Mouse (Mus musculus): ENCODE results near the gene Manea.
"Not testable (repeated sequence)": the region's sequence is repeated elsewhere in the genome, so short reads cannot be mapped to it uniquely, and the experiment has no call there.

The Manea gene

GRCm38 (mm10) chr4:26346443-26347106 lies at the start of gene Manea:
Manea (minus strand) TSS chr4:26346891.
- peak; percentile 93 for DNase-seq (ENCODE audit: low spot score)

GRCm38 (mm10) chr4:26354616-26355015 lies 7.9 kb upstream of the Manea start:
- DNase-seq (ENCODE audit: low spot score), result no peak

- DNase-seq (ENCODE audit: low spot score), result no peak
These were observed 7.0 kb upstream of the Manea start for GRCm38 (mm10) chr4:26353643-26354231.

GRCm38 (mm10) chr4:26347239-26347638 lies 548 bp upstream of the Manea start:
- no peak for DNase-seq (ENCODE audit: low spot score)

- DNase-seq (ENCODE audit: low spot score), result no peak
These were observed 799 bp downstream of the Manea start for GRCm38 (mm10) chr4:26345741-26346442.

- no peak for DNase-seq (ENCODE audit: low spot score)
These were observed 1.6 kb downstream of the Manea start for GRCm38 (mm10) chr4:26345080-26345479.

GRCm38 (mm10) chr4:26342346-26342745 lies 4.3 kb downstream of the Manea start:
- no peak for DNase-seq (ENCODE audit: low spot score)

GRCm38 (mm10) chr4:26338604-26339003 lies 8.1 kb downstream of the Manea start:
- DNase-seq (ENCODE audit: low spot score), result no peak

GRCm38 (mm10) chr4:26336563-26336962 lies 10.1 kb downstream of the Manea start:
- no peak for DNase-seq (ENCODE audit: low spot score)

- DNase-seq (ENCODE audit: low spot score), result not testable (repeated sequence)
These were observed 42.0 kb downstream of the Manea start for GRCm38 (mm10) chr4:26304731-26305130.

- DNase-seq (ENCODE audit: low spot score), result no peak
These were observed 69.5 kb downstream of the Manea start for GRCm38 (mm10) chr4:26277112-26277716.

GRCm38 (mm10) chr4:26276264-26276663 lies 70.4 kb downstream of the Manea start:
- DNase-seq (ENCODE audit: low spot score), result no peak

GRCm38 (mm10) chr4:26275769-26276168 lies 70.9 kb downstream of the Manea start:
- DNase-seq (ENCODE audit: low spot score), result no peak
